Mouse (Mus musculus) midbrain, embryonic 13.5 days (tissue): ENCODE results near the gene Ccnf. TPM values are rescaled to one million over a fixed set of nuclear protein-coding genes. Genes with fewer than 3 reads are reported as not detected.

Source experiments
- ATAC-seq: fragments of 200-750 bp; cut with Nextera tagmentation; 2 replicates; pipeline ENCODE4 v1.8.0; 2017; ENCODE audit warnings: mild to moderate bottlenecking, moderate TSS enrichment, moderate library complexity
- H3K27ac ChIP-seq: fragments of 300-500 bp; sonication (generic); 2 replicates; pipeline ENCODE4 v1.5.1; 2015; ENCODE audit warnings: inconsistent platforms, mild to moderate bottlenecking, moderate library complexity
- H3K27me3 ChIP-seq: fragments of 300-500 bp; sonication (generic); 2 replicates; pipeline ENCODE4 v1.6.1; 2015; ENCODE audit warnings: mild to moderate bottlenecking, inconsistent platforms
- H3K36me3 ChIP-seq: fragments of 300-500 bp; sonication (generic); 2 replicates; pipeline ENCODE4 v1.6.1; 2015; ENCODE audit warnings: mild to moderate bottlenecking, inconsistent platforms
- H3K4me1 ChIP-seq: fragments of 300-500 bp; sonication (generic); replicated peaks from 2 replicates; pipeline ENCODE4 v1.6.1; 2015; ENCODE audit warnings: inconsistent platforms
- H3K4me2 ChIP-seq: fragments of 300-500 bp; sonication (generic); replicated peaks from 2 replicates; pipeline ENCODE4 v1.6.1; 2015; ENCODE audit warnings: moderate library complexity, mild to moderate bottlenecking, inconsistent platforms
- H3K4me3 ChIP-seq: fragments of 300-500 bp; sonication (generic); replicated peaks from 2 replicates; pipeline ENCODE4 v1.5.1; 2015; ENCODE audit warnings: mild to moderate bottlenecking, inconsistent platforms
- H3K9ac ChIP-seq: fragments of 300-500 bp; sonication (generic); replicated peaks from 2 replicates; pipeline ENCODE4 v1.6.1; 2015; ENCODE audit warnings: mild to moderate bottlenecking, inconsistent platforms
- H3K9me3 ChIP-seq: fragments of 300-500 bp; sonication (generic); 2 replicates; pipeline ENCODE4 v1.6.1; 2016; ENCODE audit warnings: mild to moderate bottlenecking, inconsistent platforms
- WGBS: fragments of 180-500 bp; shearing (Covaris S2); methylation state at CpG from one replicate; pipeline ENCODE4 v1.1.7; 2015; 5-methylcytosine and 5-hydroxymethylcytosine counted together
- polyA plus RNA-seq: library from polyadenylated mRNA; unstranded; fragments of >200 nt; fragmentation: Nextera tagmentation; extraction: Ambion mirVana; gene quantifications from 2 replicates; pipeline ENCODE4 v1.2.1, GENCODE M21; 2015

Ccnf gene
- polyA plus RNA-seq, 1 experiment from 2014 or later, result 32.9 TPM

GRCm38 (mm10) chr17:24220435-24221411 is 30.6 kb downstream of the Ccnf start, which contains the start of gene Tedc2:
Gene Tedc2, minus strand, starts transcription at chr17:24220851.
- peaks cover 18% of the 10 kb centered on the region for H3K4me1 ChIP-seq
- peak within 1 kb of the TSS; percentile 68; the same call in 1 of the 2 replicates for H3K27ac ChIP-seq
- peak within 1 kb of the TSS; percentile 88 for H3K4me3 ChIP-seq
- WGBS, result 4% methylated on average over 41 of the region's 41 CpGs
- H3K9ac ChIP-seq, result peak within 1 kb of the TSS; percentile 85
- H3K4me2 ChIP-seq, result peak within 1 kb of the TSS; percentile 97
- H3K27me3 ChIP-seq, result no peaks in the 10 kb centered on the region
- H3K36me3 ChIP-seq, result peaks cover 48% of the 10 kb centered on the region
- no peaks in the 10 kb centered on the region for H3K9me3 ChIP-seq
- peak; percentile 95 for ATAC-seq

- H3K9me3 ChIP-seq, result no peaks in the 10 kb centered on the region
- no peak overlapping the region for H3K4me3 ChIP-seq
- 66% methylated on average over 4 of the region's 4 CpGs for WGBS
- H3K4me1 ChIP-seq, result peaks cover 24% of the 10 kb centered on the region
- H3K4me2 ChIP-seq, result no peak overlapping the region
- no peak for ATAC-seq
- H3K9ac ChIP-seq, result no peak overlapping the region
- no peaks in the 10 kb centered on the region for H3K27me3 ChIP-seq
- no peak overlapping the region for H3K27ac ChIP-seq
- peaks cover 34% of the 10 kb centered on the region for H3K36me3 ChIP-seq
Measured at GRCm38 (mm10) chr17:24216836-24217235, 34.4 kb downstream of the Ccnf start.

DNA sequence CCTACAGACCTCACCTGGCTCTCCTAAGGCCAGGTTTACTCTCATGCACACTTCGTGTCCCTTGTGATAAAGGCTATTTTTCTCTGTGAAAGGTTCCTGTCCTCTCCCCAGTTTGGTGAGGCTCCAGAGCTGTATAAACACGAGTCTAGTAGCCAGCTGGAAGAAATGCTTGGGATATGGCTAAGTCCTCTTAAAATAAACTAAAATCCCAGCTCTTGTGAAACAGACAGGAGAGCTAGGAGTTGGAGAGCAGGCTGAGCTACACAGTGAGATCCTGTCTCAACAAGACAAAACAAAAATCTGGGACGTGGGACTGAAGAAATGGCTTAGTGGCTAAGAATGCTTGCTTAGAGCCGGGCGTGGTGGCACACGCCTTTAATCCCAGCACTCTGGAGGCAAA is 38.1 kb downstream of the Ccnf start:
- Histone ChIP-seq H3K27ac (no peak overlapping the region), H3K9ac (no peak overlapping the region), H3K36me3 (peaks cover 32% of the 10 kb centered on the region), H3K4me1 (peaks cover 42% of the 10 kb centered on the region), H3K4me3 (no peak overlapping the region), H3K4me2 (no peak overlapping the region), H3K9me3 (no peaks in the 10 kb centered on the region), H3K27me3 (peaks cover 9% of the 10 kb centered on the region)
- WGBS, result 80% methylated on average over 6 of the region's 6 CpGs
- no peak for ATAC-seq

GRCm38 (mm10) chr17:24212441-24213018 is 38.8 kb downstream of the Ccnf start:
- ATAC-seq, result no peak

GRCm38 (mm10) chr17:24211631-24212440 is 39.4 kb downstream of the Ccnf start:
- peak overlapping the region; percentile 94 for H3K4me2 ChIP-seq
- H3K27ac ChIP-seq, result peak overlapping the region; percentile 70
- peak; percentile 53 for ATAC-seq
- H3K27me3 ChIP-seq, result peaks cover 21% of the 10 kb centered on the region
- WGBS, result under 1% methylated on average over 37 of the region's 37 CpGs
- peaks cover 55% of the 10 kb centered on the region for H3K4me1 ChIP-seq
- H3K9me3 ChIP-seq, result no peaks in the 10 kb centered on the region
- peak overlapping the region; percentile 51 for H3K4me3 ChIP-seq
- peaks cover 21% of the 10 kb centered on the region for H3K36me3 ChIP-seq
- H3K9ac ChIP-seq, result peak overlapping the region; percentile 80

More at GRCm38 (mm10) chr17:24212441-24213018, 38.8 kb downstream of the Ccnf start:
- no peak overlapping the region for H3K9ac ChIP-seq
- H3K4me3 ChIP-seq, result peak overlapping the region; percentile 51
- no peaks in the 10 kb centered on the region for H3K9me3 ChIP-seq
- peaks cover 15% of the 10 kb centered on the region for H3K27me3 ChIP-seq
- no peak overlapping the region for H3K27ac ChIP-seq
- peak overlapping the region; percentile 94 for H3K4me2 ChIP-seq
- peaks cover 48% of the 10 kb centered on the region for H3K4me1 ChIP-seq
- 31% methylated on average over 5 of the region's 5 CpGs for WGBS
- peaks cover 25% of the 10 kb centered on the region for H3K36me3 ChIP-seq

DNA sequence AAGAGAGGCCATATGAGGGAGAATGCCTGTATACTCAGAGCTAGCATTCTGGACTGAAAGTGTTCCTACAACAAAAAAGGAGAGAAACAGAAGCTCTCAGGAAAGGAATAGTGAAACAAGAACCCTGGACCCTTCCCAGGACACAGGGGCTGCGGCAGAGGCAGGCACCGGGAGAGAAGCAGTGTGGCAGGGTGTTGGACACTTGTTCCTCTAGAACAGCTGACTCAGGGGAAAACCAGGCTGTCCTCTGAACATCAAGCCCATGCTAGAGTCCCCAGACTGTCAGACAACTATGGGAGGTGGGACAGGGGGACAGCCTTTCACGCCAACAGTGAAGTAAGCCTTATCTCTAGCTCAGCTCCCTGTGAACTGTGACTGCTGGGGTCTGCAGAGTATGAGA is 40.7 kb downstream of the Ccnf start:
- peaks cover 21% of the 10 kb centered on the region for H3K27me3 ChIP-seq
- H3K4me3 ChIP-seq, result no peak overlapping the region
- H3K9me3 ChIP-seq, result no peaks in the 10 kb centered on the region
- no peak overlapping the region for H3K4me2 ChIP-seq
- H3K27ac ChIP-seq, result 0 out of 2 replicates have a peak overlapping the region, but pooled peaks have one; percentile 19
- 81% methylated on average over 3 of the region's 3 CpGs for WGBS
- peaks cover 68% of the 10 kb centered on the region for H3K4me1 ChIP-seq
- peaks cover 9% of the 10 kb centered on the region for H3K36me3 ChIP-seq
- no peak overlapping the region for H3K9ac ChIP-seq
- no peak for ATAC-seq

DNA sequence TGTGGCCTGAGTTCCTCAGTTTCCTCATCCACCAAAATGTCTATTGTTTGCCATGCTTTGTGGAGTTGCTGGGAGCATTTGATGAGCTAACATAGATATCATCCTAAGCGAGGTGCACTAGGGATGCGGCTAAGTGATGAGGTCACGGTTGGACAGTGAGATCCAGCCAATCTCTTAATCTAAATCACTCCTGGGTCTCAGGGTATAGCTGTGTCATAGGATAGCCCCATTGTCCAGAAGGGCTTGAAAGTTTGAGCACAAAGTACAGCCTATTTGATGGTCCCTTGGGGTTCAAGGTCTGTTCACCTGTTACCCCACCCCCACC is 41.4 kb downstream of the Ccnf start:
- WGBS, result 59% methylated on average over 3 of the region's 3 CpGs
- ATAC-seq, result no peak
- peaks cover 69% of the 10 kb centered on the region for H3K4me1 ChIP-seq
- peak overlapping the region; percentile 80 for H3K4me2 ChIP-seq
- H3K9me3 ChIP-seq, result no peaks in the 10 kb centered on the region
- H3K36me3 ChIP-seq, result peaks cover 2% of the 10 kb centered on the region
- no peak overlapping the region for H3K4me3 ChIP-seq
- H3K27me3 ChIP-seq, result peaks cover 21% of the 10 kb centered on the region
- peak overlapping the region; percentile 80 for H3K27ac ChIP-seq
- 0 out of 2 replicates have a peak overlapping the region, but pooled peaks have one; percentile 78 for H3K9ac ChIP-seq

DNA sequence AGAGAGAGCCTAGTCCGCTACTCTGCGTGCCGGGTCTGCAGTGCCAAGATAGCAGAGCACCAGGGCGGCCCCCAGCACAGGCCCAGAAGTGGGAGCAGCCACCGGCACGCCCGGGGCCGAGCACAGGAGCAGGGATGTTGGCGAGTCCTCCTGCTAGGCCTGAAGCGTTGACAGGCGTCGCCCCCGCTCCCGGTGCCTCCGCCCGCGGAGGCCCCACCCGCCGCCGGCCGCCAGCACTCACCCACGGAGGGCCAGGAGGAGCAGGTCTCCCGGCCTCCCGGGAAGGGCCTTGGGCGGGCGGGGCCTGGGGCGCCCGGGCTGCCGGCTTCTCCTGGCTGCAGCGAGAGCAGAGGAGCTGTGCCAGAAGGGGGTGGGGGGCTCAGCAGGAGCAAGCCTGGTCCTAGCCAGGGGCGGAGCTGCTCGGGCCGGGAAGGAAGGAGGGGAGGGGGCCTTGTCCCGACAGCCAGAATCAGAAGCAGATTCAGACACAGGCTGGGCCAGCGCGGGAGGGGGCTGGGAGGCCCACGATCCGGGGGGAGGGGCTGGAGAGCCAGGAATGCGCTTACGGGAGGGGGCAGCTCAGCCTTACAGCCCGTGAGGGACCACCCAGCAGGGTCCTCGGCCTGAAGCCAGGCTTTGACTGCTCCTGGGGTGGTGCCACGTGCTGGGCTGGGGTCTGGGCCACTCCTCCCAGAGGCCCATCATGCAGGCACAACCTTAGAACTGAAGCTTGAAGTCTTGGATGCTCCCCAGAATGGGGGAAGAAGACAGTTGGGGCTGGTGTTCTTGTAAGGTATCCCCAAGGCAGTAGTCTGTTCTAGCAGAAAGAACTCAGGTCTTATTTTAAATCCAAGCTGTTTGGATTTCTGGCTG is 42.0 kb downstream of the Ccnf start, which contains the start of gene Ntn3:
TSS of gene Ntn3 (minus strand) at position 489 of the 873 bp plus-strand sequence.
- Histone ChIP-seq H3K9ac (peak within 1 kb of the TSS; percentile 78), H3K36me3 (no peaks in the 10 kb centered on the region), H3K27me3 (peaks cover 21% of the 10 kb centered on the region), H3K27ac (peak within 1 kb of the TSS; percentile 80), H3K4me1 (peaks cover 75% of the 10 kb centered on the region), H3K4me3 (peak within 1 kb of the TSS; percentile 69), H3K4me2 (peak within 1 kb of the TSS; percentile 80), H3K9me3 (no peaks in the 10 kb centered on the region)
- WGBS, result under 1% methylated on average over 42 of the region's 43 CpGs
- peak; percentile 26 for ATAC-seq

GRCm38 (mm10) chr17:24208641-24209042 is 42.6 kb downstream of the Ccnf start:
- peaks cover 21% of the 10 kb centered on the region for H3K27me3 ChIP-seq
- 2% methylated on average over 29 of the region's 29 CpGs for WGBS

GRCm38 (mm10) chr17:24207768-24208640 is 43.3 kb downstream of the Ccnf start:
- H3K4me2 ChIP-seq, result peak overlapping the region; percentile 80
- peaks cover 21% of the 10 kb centered on the region for H3K27me3 ChIP-seq
- H3K9ac ChIP-seq, result peak overlapping the region; percentile 78
- ATAC-seq, result no peak
- no peak overlapping the region for H3K27ac ChIP-seq
- peaks cover 88% of the 10 kb centered on the region for H3K4me1 ChIP-seq
- H3K4me3 ChIP-seq, result peak overlapping the region; percentile 69
- no peaks in the 10 kb centered on the region for H3K36me3 ChIP-seq
- H3K9me3 ChIP-seq, result no peaks in the 10 kb centered on the region
- WGBS, result 56% methylated on average over 34 of the region's 34 CpGs

More at GRCm38 (mm10) chr17:24208641-24209042, 42.6 kb downstream of the Ccnf start:
- Histone ChIP-seq H3K4me1 (peaks cover 81% of the 10 kb centered on the region), H3K36me3 (no peaks in the 10 kb centered on the region), H3K9ac (peak overlapping the region; percentile 78), H3K4me2 (peak overlapping the region; percentile 80), H3K4me3 (peak overlapping the region; percentile 69), H3K9me3 (no peaks in the 10 kb centered on the region), H3K27ac (peak overlapping the region; percentile 80)
- peak; percentile 1; the same call in 1 of the 2 replicates for ATAC-seq
